Mouse (Mus musculus): ENCODE results near the gene Tspear. TPM values are rescaled to one million over a fixed set of nuclear protein-coding genes. Genes with fewer than 3 reads are reported as not detected.
"Not testable (repeated sequence)": the region's sequence is repeated elsewhere in the genome, so short reads cannot be mapped to it uniquely, and the experiment has no call there.

The Tspear gene
- polyA plus RNA-seq, 1 experiment from 2014 or later = 0.72 TPM

DNA sequence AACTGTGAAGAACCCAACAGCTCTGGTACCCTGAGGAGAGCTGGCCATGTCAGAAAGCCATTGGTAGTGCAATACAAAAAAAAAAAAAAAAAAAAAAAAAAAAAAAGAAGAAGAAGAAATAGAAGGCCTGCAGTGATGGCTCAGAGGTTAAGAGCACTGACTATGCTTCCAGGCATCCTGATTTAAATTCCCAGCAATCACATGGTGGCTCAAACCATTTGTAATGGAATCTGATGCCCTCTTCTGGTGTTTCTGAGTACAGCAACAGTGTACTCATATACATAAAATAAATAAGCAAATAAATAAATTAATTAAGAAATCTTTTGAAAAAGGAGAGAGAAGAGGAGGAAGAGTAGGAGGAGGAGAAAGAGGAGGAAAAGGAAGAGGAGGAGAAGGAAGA lies 67.1 kb downstream of the Tspear start:
- Histone ChIP-seq H3K9me3 (ENCODE audit: control insufficient read depth, low read length) (no peaks in the 10 kb centered on the region), H3K4me2 (no peak overlapping the region), H3K27me3 (ENCODE audit: control insufficient read depth, insufficient read depth, low read length) (no peaks in the 10 kb centered on the region), H3K4me3 (ENCODE audit: low read depth, low read length) (no peak overlapping the region), H3K4me1 (ENCODE audit: control insufficient read depth, insufficient read depth, low read length) (no peaks in the 10 kb centered on the region), H3K36me3 (ENCODE audit: control insufficient read depth, insufficient read depth, low read length) (no peaks in the 10 kb centered on the region), H3K9ac (ENCODE audit: low read length) (no peak overlapping the region), H3K27ac (ENCODE audit: low read depth, low read length) (no peak overlapping the region)
- DNase-seq (ENCODE audit: low spot score, missing footprints) (no peak), ATAC-seq (ENCODE audit: low FRiP score) (no peak)

DNA sequence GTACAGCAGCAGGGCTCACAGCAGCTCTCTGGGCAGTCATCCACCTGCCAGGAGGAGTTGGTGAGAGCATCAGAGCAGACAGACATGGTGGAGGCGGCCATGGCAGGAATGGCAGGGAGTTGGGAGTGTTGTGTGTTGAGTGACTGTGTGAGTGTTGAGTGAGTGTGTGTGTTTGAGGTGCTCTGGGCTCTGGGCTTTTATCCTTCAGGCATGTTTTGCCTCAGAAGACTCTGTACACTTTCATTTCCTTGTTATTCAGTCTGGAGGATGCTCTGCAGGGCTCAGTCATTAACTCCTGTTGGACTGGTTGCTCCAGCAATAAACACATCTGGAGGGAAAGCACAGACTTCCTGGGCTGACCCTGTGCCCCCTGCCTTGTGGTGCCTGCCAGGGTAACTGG lies 73.2 kb downstream of the Tspear start, which contains the start of gene Gm3233:
TSS of gene Gm3233 (minus strand) at position 101 of the 400 bp plus-strand sequence.
- not testable (repeated sequence) for H3K9ac ChIP-seq (ENCODE audit: low read length); H3K4me3 ChIP-seq (ENCODE audit: low read depth, low read length); ATAC-seq (ENCODE audit: low FRiP score); H3K36me3 ChIP-seq (ENCODE audit: control insufficient read depth, insufficient read depth, low read length); H3K9me3 ChIP-seq (ENCODE audit: control insufficient read depth, low read length); DNase-seq (ENCODE audit: low spot score, missing footprints); H3K4me1 ChIP-seq (ENCODE audit: control insufficient read depth, insufficient read depth, low read length); H3K27ac ChIP-seq (ENCODE audit: low read depth, low read length); H3K27me3 ChIP-seq (ENCODE audit: control insufficient read depth, insufficient read depth, low read length); H3K4me2 ChIP-seq
- WGBS = no CpG with 5 or more reads among the region's 1 CpGs

DNA sequence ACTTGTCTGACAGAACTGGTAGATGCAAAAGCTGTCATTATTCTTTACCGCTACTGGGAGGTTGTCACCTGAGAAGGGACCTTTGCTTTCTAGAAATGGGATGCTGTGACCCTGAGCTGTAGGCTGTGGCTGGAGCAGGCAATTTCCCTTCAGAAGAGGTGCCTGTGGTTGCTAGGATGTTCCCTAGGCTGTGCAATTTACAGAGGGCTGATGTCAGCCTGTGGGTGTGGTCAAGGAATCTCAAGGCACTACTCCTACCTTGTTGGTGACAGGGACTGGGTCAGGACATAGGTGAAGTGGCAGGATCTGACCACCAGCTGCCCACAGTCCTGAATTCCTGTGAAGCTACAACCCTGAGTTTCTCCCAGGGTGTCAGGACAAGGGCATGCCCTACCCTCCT lies 83.4 kb downstream of the Tspear start:
- Histone ChIP-seq H3K4me2 (no peak overlapping the region), H3K36me3 (ENCODE audit: control insufficient read depth, insufficient read depth, low read length) (no peaks in the 10 kb centered on the region), H3K27me3 (ENCODE audit: control insufficient read depth, insufficient read depth, low read length) (no peaks in the 10 kb centered on the region), H3K27ac (ENCODE audit: low read depth, low read length) (no peak overlapping the region), H3K9me3 (ENCODE audit: control insufficient read depth, low read length) (no peaks in the 10 kb centered on the region), H3K4me3 (ENCODE audit: low read depth, low read length) (no peak overlapping the region), H3K9ac (ENCODE audit: low read length) (no peak overlapping the region), H3K4me1 (ENCODE audit: control insufficient read depth, insufficient read depth, low read length) (no peaks in the 10 kb centered on the region)
- WGBS = 74% methylated on average over 1 of the region's 1 CpGs
- DNase-seq (ENCODE audit: low spot score, missing footprints) = no peak
- ATAC-seq (ENCODE audit: low FRiP score) = no peak

DNA sequence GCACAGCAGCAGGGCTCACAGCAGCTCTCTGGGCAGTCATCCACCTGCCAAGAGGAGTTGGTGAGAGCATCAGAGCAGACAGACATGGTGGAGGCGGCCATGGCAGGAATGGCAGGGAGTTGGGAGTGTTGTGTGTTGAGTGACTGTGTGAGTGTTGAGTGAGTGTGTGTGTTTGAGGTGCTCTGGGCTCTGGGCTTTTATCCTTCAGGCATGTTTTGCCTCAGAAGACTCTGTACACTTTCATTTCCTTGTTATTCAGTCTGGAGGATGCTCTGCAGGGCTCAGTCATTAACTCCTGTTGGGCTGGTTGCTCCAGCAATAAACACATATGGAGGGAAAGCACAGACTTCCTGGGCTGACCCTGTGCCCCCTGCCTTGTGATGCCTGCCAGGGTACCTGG lies 84.9 kb downstream of the Tspear start, which contains the start of gene Gm3238:
TSS of gene Gm3238 (minus strand) at position 101 of the 400 bp plus-strand sequence.
- H3K4me3 ChIP-seq (ENCODE audit: low read depth, low read length); H3K9ac ChIP-seq (ENCODE audit: low read length); H3K9me3 ChIP-seq (ENCODE audit: control insufficient read depth, low read length); H3K27me3 ChIP-seq (ENCODE audit: control insufficient read depth, insufficient read depth, low read length); ATAC-seq (ENCODE audit: low FRiP score); DNase-seq (ENCODE audit: low spot score, missing footprints); H3K4me2 ChIP-seq; H3K36me3 ChIP-seq (ENCODE audit: control insufficient read depth, insufficient read depth, low read length); H3K27ac ChIP-seq (ENCODE audit: low read depth, low read length); H3K4me1 ChIP-seq (ENCODE audit: control insufficient read depth, insufficient read depth, low read length): not testable (repeated sequence)
- no CpG with 5 or more reads among the region's 1 CpGs for WGBS

DNA sequence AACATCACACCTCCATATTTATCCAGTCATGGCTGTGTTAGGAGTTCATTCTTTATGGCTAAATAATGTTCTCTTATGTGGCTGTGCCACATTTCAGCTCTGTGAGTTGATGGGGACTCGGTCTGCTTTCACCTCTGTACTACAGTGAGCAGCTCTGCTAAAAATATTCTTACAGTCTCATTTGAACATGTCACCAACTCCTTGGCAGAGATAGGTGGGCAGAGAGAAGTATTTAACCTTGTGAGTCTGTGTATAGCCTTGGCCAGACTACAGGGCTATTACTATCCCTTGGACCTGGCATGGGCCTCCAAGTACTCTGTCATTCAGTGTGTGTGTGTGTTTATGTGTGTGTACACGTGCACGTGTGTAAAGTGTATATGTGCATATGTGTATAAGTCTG lies 85.8 kb downstream of the Tspear start:
- not testable (repeated sequence) for H3K27ac ChIP-seq (ENCODE audit: low read depth, low read length)

DNA sequence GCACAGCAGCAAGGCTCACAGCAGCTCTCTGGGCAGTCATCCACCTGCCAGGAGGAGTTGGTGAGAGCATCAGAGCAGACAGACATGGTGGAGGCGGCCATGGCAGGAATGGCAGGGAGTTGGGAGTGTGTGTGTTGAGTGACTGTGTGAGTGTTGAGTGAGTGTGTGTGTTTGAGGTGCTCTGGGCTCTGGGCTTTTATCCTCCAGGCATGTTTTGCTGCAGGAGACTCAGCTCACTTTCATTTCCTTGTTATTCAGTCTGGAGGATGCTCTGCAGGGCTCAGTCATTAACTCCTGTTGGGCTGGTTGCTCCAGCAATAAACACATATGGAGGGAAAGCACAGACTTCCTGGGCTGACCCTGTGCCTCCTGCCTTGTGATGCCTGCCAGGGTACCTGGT lies 90.5 kb downstream of the Tspear start, which contains the start of gene Gm7138:
TSS of gene Gm7138 (minus strand) at position 101 of the 400 bp plus-strand sequence.
- H3K27me3 ChIP-seq (ENCODE audit: control insufficient read depth, insufficient read depth, low read length); H3K9me3 ChIP-seq (ENCODE audit: control insufficient read depth, low read length); H3K4me2 ChIP-seq; DNase-seq (ENCODE audit: low spot score, missing footprints); H3K4me3 ChIP-seq (ENCODE audit: low read depth, low read length); ATAC-seq (ENCODE audit: low FRiP score); H3K27ac ChIP-seq (ENCODE audit: low read depth, low read length); H3K9ac ChIP-seq (ENCODE audit: low read length); H3K4me1 ChIP-seq (ENCODE audit: control insufficient read depth, insufficient read depth, low read length); H3K36me3 ChIP-seq (ENCODE audit: control insufficient read depth, insufficient read depth, low read length): not testable (repeated sequence)
- 62% methylated on average over 1 of the region's 1 CpGs for WGBS

More for the DNA sequence above, 85.8 kb downstream of the Tspear start:
- not testable (repeated sequence) for ATAC-seq (ENCODE audit: low FRiP score); DNase-seq (ENCODE audit: low spot score, missing footprints); H3K9ac ChIP-seq (ENCODE audit: low read length); H3K36me3 ChIP-seq (ENCODE audit: control insufficient read depth, insufficient read depth, low read length); H3K9me3 ChIP-seq (ENCODE audit: control insufficient read depth, low read length); H3K27me3 ChIP-seq (ENCODE audit: control insufficient read depth, insufficient read depth, low read length); H3K4me3 ChIP-seq (ENCODE audit: low read depth, low read length); H3K4me1 ChIP-seq (ENCODE audit: control insufficient read depth, insufficient read depth, low read length); H3K4me2 ChIP-seq
- WGBS = 75% methylated on average over 1 of the region's 3 CpGs

DNA sequence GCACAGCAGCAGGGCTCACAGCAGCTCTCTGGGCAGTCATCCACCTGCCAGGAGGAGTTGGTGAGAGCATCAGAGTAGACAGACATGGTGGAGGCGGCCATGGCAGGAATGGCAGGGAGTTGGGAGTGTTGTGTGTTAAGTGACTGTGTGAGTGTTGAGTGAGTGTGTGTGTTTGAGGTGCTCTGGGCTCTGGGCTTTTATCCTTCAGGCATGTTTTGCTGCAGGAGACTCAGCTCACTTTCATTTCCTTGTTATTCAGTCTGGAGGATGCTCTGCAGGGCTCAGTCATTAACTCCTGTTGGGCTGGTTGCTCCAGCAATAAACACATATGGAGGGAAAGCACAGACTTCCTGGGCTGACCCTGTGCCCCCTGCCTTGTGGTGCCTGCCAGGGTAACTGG lies 96.1 kb downstream of the Tspear start, which contains the start of gene Gm3250:
TSS of gene Gm3250 (minus strand) at position 101 of the 400 bp plus-strand sequence.
- DNase-seq (ENCODE audit: low spot score, missing footprints); H3K4me3 ChIP-seq (ENCODE audit: low read depth, low read length); H3K4me1 ChIP-seq (ENCODE audit: control insufficient read depth, insufficient read depth, low read length); H3K9me3 ChIP-seq (ENCODE audit: control insufficient read depth, low read length); H3K9ac ChIP-seq (ENCODE audit: low read length); H3K36me3 ChIP-seq (ENCODE audit: control insufficient read depth, insufficient read depth, low read length); H3K4me2 ChIP-seq; H3K27ac ChIP-seq (ENCODE audit: low read depth, low read length); H3K27me3 ChIP-seq (ENCODE audit: control insufficient read depth, insufficient read depth, low read length); ATAC-seq (ENCODE audit: low FRiP score): not testable (repeated sequence)
- WGBS = no CpG with 5 or more reads among the region's 1 CpGs

DNA sequence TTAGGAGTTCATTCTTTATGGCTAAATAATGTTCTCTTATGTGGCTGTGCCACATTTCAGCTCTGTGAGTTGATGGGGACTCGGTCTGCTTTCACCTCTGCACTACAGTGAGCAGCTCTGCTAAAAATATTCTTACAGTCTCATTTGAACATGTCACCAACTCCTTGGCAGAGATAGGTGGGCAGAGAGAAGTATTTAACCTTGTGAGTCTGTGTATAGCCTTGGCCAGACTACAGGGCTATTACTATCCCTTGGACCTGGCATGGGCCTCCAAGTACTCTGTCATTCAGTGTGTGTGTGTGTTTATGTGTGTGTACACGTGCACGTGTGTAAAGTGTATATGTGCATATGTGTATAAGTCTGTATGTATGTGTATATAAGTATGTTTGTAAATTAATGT lies 97.0 kb downstream of the Tspear start:
- H3K4me3 ChIP-seq (ENCODE audit: low read depth, low read length); H3K36me3 ChIP-seq (ENCODE audit: control insufficient read depth, insufficient read depth, low read length); H3K27me3 ChIP-seq (ENCODE audit: control insufficient read depth, insufficient read depth, low read length); DNase-seq (ENCODE audit: low spot score, missing footprints); ATAC-seq (ENCODE audit: low FRiP score); H3K4me2 ChIP-seq; H3K27ac ChIP-seq (ENCODE audit: low read depth, low read length); H3K9ac ChIP-seq (ENCODE audit: low read length); H3K4me1 ChIP-seq (ENCODE audit: control insufficient read depth, insufficient read depth, low read length); H3K9me3 ChIP-seq (ENCODE audit: control insufficient read depth, low read length): not testable (repeated sequence)
- WGBS = 100% methylated on average over 1 of the region's 3 CpGs

DNA sequence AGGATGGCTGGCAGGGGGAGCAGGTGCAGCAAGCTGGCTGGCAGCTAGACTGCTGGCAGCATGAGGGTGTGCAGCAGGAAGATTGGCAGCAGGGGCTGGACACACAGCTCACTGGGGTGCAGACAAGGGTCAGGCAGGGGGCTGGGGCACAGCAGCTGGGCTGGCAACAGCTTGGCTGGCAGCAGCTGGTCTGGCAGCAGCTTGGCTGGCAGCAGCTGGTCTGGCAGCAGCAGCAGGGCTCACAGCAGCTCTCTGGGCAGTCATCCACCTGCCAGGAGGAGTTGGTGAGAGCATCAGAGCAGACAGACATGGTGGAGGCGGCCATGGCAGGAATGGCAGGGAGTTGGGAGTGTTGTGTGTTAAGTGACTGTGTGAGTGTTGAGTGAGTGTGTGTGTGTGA lies 101.5 kb downstream of the Tspear start, which contains the start of gene Gm7137:
TSS of gene Gm7137 (minus strand) at position 325 of the 400 bp plus-strand sequence.
- not testable (repeated sequence) for ATAC-seq (ENCODE audit: low FRiP score); H3K9me3 ChIP-seq (ENCODE audit: control insufficient read depth, low read length); H3K36me3 ChIP-seq (ENCODE audit: control insufficient read depth, insufficient read depth, low read length); H3K4me1 ChIP-seq (ENCODE audit: control insufficient read depth, insufficient read depth, low read length); H3K27me3 ChIP-seq (ENCODE audit: control insufficient read depth, insufficient read depth, low read length); H3K4me3 ChIP-seq (ENCODE audit: low read depth, low read length); H3K9ac ChIP-seq (ENCODE audit: low read length); DNase-seq (ENCODE audit: low spot score, missing footprints); H3K4me2 ChIP-seq; H3K27ac ChIP-seq (ENCODE audit: low read depth, low read length)
- no CpG with 5 or more reads among the region's 1 CpGs for WGBS
